Mouse (Mus musculus) intestine, embryonic 14.5 days (tissue): Measurements from ENCODE around the gene Fgfr2. TPM values are rescaled to one million over a fixed set of nuclear protein-coding genes. Genes with fewer than 3 reads are reported as not detected.

ENCODE experiments used
- ATAC-seq: fragments of 200-750 bp; cut with Nextera tagmentation; replicated peaks from 2 replicates; pipeline ENCODE4 v1.8.0; 2017; ENCODE audit warnings: low read depth, moderate number of reproducible peaks, moderate TSS enrichment, moderate library complexity; ENCODE audit not compliant: low FRiP score, low TSS enrichment
- DNase-seq: peaks from one replicate; pipeline ENCODE4 v3.0.0-alpha.2; 2018; ENCODE audit warnings: low spot score
- H3K27ac ChIP-seq: fragments of 300-500 bp; sonication (generic); 2 replicates; pipeline ENCODE4 v1.5.1; 2014; ENCODE audit warnings: low read depth, mild to moderate bottlenecking, control low read depth
- H3K27me3 ChIP-seq: fragments of 300-500 bp; sonication (generic); replicated peaks from 2 replicates; pipeline ENCODE4 v1.6.1; 2014; ENCODE audit warnings: low read length, control low read depth; ENCODE audit not compliant: control insufficient read depth, insufficient read depth
- H3K36me3 ChIP-seq: fragments of 300-500 bp; sonication (generic); 2 replicates; pipeline ENCODE4 v1.6.1; 2014; ENCODE audit warnings: low read length, control low read depth; ENCODE audit not compliant: control insufficient read depth, insufficient read depth
- H3K4me1 ChIP-seq: fragments of 300-500 bp; sonication (generic); replicated peaks from 2 replicates; pipeline ENCODE4 v1.6.1; 2014; ENCODE audit warnings: low read length, control low read depth, mixed read lengths; ENCODE audit not compliant: control insufficient read depth, insufficient read depth
- H3K4me2 ChIP-seq: fragments of 300-500 bp; sonication (generic); 2 replicates; pipeline ENCODE4 v1.6.1; 2014; ENCODE audit warnings: low read length
- H3K4me3 ChIP-seq: fragments of 300-500 bp; sonication (generic); 2 replicates; pipeline ENCODE4 v1.5.1; 2014; ENCODE audit warnings: low read depth, low read length, control low read depth, mixed read lengths
- H3K9ac ChIP-seq: fragments of 300-500 bp; sonication (generic); 2 replicates; pipeline ENCODE4 v1.6.1; 2014; ENCODE audit warnings: mild to moderate bottlenecking, low read length
- H3K9me3 ChIP-seq: fragments of 300-500 bp; sonication (generic); 2 replicates; pipeline ENCODE4 v1.6.1; 2016; ENCODE audit warnings: low read length, control low read depth; ENCODE audit not compliant: control insufficient read depth
- WGBS: fragments of 180-500 bp; shearing (Covaris S2); extraction: QIAGEN DNeasy Blood & Tissue Kit; methylation state at CpG from one replicate; pipeline ENCODE4 v1.1.7; 2014; 5-methylcytosine and 5-hydroxymethylcytosine counted together
- polyA plus RNA-seq: library from polyadenylated mRNA; unstranded; fragments of >200 nt; fragmentation: Nextera tagmentation; extraction: Ambion mirVana; gene quantifications from 2 replicates; pipeline ENCODE4 v1.2.1, GENCODE M21; 2014

The Fgfr2 gene
- polyA plus RNA-seq, 1 experiment from 2014 or later: 105 TPM

DNA sequence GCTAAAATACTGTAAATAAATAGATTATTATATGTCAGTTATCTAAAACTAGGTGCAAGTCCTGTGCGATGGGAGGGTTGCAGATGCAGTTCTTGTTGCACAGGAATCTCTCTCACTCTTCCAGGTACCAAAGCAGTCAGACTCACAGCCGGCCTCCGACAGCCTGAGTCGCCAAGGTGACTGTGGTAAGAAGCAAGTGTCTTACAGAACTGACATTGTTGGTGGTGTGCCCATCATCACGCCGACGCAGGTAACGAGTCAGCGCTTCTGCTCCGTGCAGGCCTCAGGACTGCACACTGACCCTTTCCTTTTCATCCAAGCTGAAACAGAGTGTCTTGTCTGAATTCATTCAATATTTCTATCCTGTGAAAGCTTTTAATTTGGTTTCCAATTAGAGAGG is 2225.9 kb downstream of the Fgfr2 start:
- H3K9ac ChIP-seq: no peak overlapping the region
- no peak for ATAC-seq
- no peaks in the 10 kb centered on the region for H3K27me3 ChIP-seq
- H3K9me3 ChIP-seq: no peaks in the 10 kb centered on the region
- peaks cover 29% of the 10 kb centered on the region for H3K36me3 ChIP-seq
- WGBS: 93% methylated on average over 10 of the region's 10 CpGs
- no peak overlapping the region for H3K27ac ChIP-seq
- DNase-seq: no peak
- no peaks in the 10 kb centered on the region for H3K4me1 ChIP-seq
- no peak overlapping the region for H3K4me3 ChIP-seq
- H3K4me2 ChIP-seq: no peak overlapping the region

GRCm38 (mm10) chr7:130896064-130896463 is 2227.1 kb downstream of the Fgfr2 start:
- Histone ChIP-seq H3K4me2 (no peak overlapping the region), H3K9ac (no peak overlapping the region), H3K27ac (no peak overlapping the region), H3K36me3 (peaks cover 32% of the 10 kb centered on the region), H3K27me3 (no peaks in the 10 kb centered on the region), H3K4me3 (no peak overlapping the region), H3K9me3 (no peaks in the 10 kb centered on the region), H3K4me1 (no peaks in the 10 kb centered on the region)
- ATAC-seq: no peak
- WGBS: 89% methylated on average over 3 of the region's 3 CpGs
- DNase-seq: no peak

GRCm38 (mm10) chr7:130895618-130895945 is 2227.6 kb downstream of the Fgfr2 start:
- no peak for ATAC-seq
- no peaks in the 10 kb centered on the region for H3K9me3 ChIP-seq
- no peaks in the 10 kb centered on the region for H3K4me1 ChIP-seq
- H3K4me2 ChIP-seq: no peak overlapping the region
- no peak overlapping the region for H3K9ac ChIP-seq
- WGBS: 78% methylated on average over 2 of the region's 2 CpGs
- H3K36me3 ChIP-seq: peaks cover 32% of the 10 kb centered on the region
- H3K27ac ChIP-seq: no peak overlapping the region
- H3K27me3 ChIP-seq: no peaks in the 10 kb centered on the region
- H3K4me3 ChIP-seq: no peak overlapping the region
- no peak for DNase-seq

GRCm38 (mm10) chr7:130894931-130895617 is 2228.1 kb downstream of the Fgfr2 start:
- Histone ChIP-seq H3K9me3 (no peaks in the 10 kb centered on the region), H3K27me3 (no peaks in the 10 kb centered on the region), H3K27ac (no peak overlapping the region), H3K36me3 (peaks cover 32% of the 10 kb centered on the region), H3K4me3 (no peak overlapping the region), H3K4me2 (no peak overlapping the region), H3K4me1 (no peaks in the 10 kb centered on the region), H3K9ac (no peak overlapping the region)
- no peak for ATAC-seq
- WGBS: 79% methylated on average over 9 of the region's 9 CpGs
- DNase-seq: no peak

- WGBS: 74% methylated on average over 6 of the region's 6 CpGs
- H3K36me3 ChIP-seq: peaks cover 30% of the 10 kb centered on the region
These were observed 2230.2 kb downstream of the Fgfr2 start for GRCm38 (mm10) chr7:130892973-130893372.

GRCm38 (mm10) chr7:130890871-130891270 is 2232.3 kb downstream of the Fgfr2 start:
- WGBS: 35% methylated on average over 2 of the region's 2 CpGs
- no peaks in the 10 kb centered on the region for H3K4me1 ChIP-seq
- no peak for DNase-seq
- H3K27me3 ChIP-seq: no peaks in the 10 kb centered on the region
- no peak overlapping the region for H3K9ac ChIP-seq
- no peak overlapping the region for H3K27ac ChIP-seq
- H3K4me2 ChIP-seq: no peak overlapping the region
- no peak for ATAC-seq
- no peak overlapping the region for H3K4me3 ChIP-seq
- peaks cover 22% of the 10 kb centered on the region for H3K36me3 ChIP-seq
- H3K9me3 ChIP-seq: no peaks in the 10 kb centered on the region

More at GRCm38 (mm10) chr7:130892973-130893372, 2230.2 kb downstream of the Fgfr2 start:
- no peaks in the 10 kb centered on the region for H3K27me3 ChIP-seq
- H3K9ac ChIP-seq: no peak overlapping the region
- H3K27ac ChIP-seq: no peak overlapping the region
- H3K9me3 ChIP-seq: no peaks in the 10 kb centered on the region
- no peak overlapping the region for H3K4me3 ChIP-seq
- ATAC-seq: no peak
- no peaks in the 10 kb centered on the region for H3K4me1 ChIP-seq
- H3K4me2 ChIP-seq: no peak overlapping the region
- no peak for DNase-seq

DNA sequence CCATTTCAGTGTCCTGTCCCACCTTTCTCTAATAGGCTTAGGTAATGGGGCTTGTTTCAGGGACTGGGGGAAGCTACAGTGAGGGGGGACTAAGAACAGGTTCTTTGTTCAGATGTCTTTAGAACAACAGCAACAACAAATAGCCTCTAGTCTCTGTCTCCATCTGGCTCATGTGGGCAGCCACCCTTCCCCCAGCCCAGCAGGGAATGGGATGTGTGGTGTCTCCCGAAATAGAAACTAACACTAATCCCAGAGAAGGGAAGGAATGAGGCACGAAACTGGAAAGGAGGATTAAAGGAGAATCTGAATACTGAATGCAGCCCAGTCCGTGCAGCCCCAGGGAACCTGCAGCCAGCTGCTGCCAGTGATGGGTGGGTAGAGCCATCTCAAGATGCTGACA is 2235.2 kb downstream of the Fgfr2 start:
- WGBS: 41% methylated on average over 3 of the region's 3 CpGs
- no peak for DNase-seq
- no peaks in the 10 kb centered on the region for H3K9me3 ChIP-seq

GRCm38 (mm10) chr7:130886246-130886645 is 2236.9 kb downstream of the Fgfr2 start:
- H3K36me3 ChIP-seq: peaks cover 13% of the 10 kb centered on the region; the same call in 1 of the 2 replicates
- 74% methylated on average over 3 of the region's 3 CpGs for WGBS
- H3K27ac ChIP-seq: no peak overlapping the region
- ATAC-seq: no peak
- no peak overlapping the region for H3K4me2 ChIP-seq
- no peak for DNase-seq
- H3K4me1 ChIP-seq: no peaks in the 10 kb centered on the region
- H3K9me3 ChIP-seq: no peaks in the 10 kb centered on the region
- no peak overlapping the region for H3K9ac ChIP-seq
- no peaks in the 10 kb centered on the region for H3K27me3 ChIP-seq
- no peak overlapping the region for H3K4me3 ChIP-seq

More for the DNA sequence above, 2235.2 kb downstream of the Fgfr2 start:
- no peak overlapping the region for H3K4me2 ChIP-seq
- no peak overlapping the region for H3K27ac ChIP-seq
- H3K4me3 ChIP-seq: no peak overlapping the region
- H3K36me3 ChIP-seq: peaks cover 23% of the 10 kb centered on the region
- no peak overlapping the region for H3K9ac ChIP-seq
- no peaks in the 10 kb centered on the region for H3K27me3 ChIP-seq
- no peak for ATAC-seq
- H3K4me1 ChIP-seq: no peaks in the 10 kb centered on the region

GRCm38 (mm10) chr7:130884161-130884560 is 2239.0 kb downstream of the Fgfr2 start:
- H3K4me1 ChIP-seq: no peaks in the 10 kb centered on the region
- no peak overlapping the region for H3K4me2 ChIP-seq
- WGBS: 100% methylated on average over 2 of the region's 2 CpGs
- no peak overlapping the region for H3K4me3 ChIP-seq
- DNase-seq (no peak), ATAC-seq (no peak)
- no peaks in the 10 kb centered on the region for H3K27me3 ChIP-seq
- no peaks in the 10 kb centered on the region for H3K9me3 ChIP-seq
- H3K27ac ChIP-seq: no peak overlapping the region
- H3K36me3 ChIP-seq: peaks cover 22% of the 10 kb centered on the region; the same call in 1 of the 2 replicates
- H3K9ac ChIP-seq: no peak overlapping the region
